Mouse (Mus musculus): Measurements from ENCODE around the gene Mctp1.

GRCm38 (mm10) chr13:76395906-76396305 is 11.6 kb downstream of the Mctp1 start:
- TF ChIP-seq CTCF (IDR thresholded peaks at IDR 0.05 in 2 of 3, conservative IDR thresholded peaks at IDR 0.05 in 1 of 3; ENCODE audit: control insufficient read depth in 1 of 3, insufficient read depth in 1 of 3, low read depth in 2 of 3, low read length in 3 of 3, poor library complexity in 1 of 3, severe bottlenecking in 1 of 3) (no peak), GATA1 (IDR thresholded peaks at IDR 0.05; ENCODE audit: low read depth, low read length) (no peak), KAT2A (conservative IDR thresholded peaks at IDR 0.05; ENCODE audit: low read depth, low read length) (no peak), POLR2A (IDR thresholded peaks at IDR 0.05; ENCODE audit: control insufficient read depth in 1 of 2, insufficient read depth in 1 of 2, low read depth in 1 of 2, low read length in 2 of 2, poor library complexity in 1 of 2) (no peak), ELF1 (IDR thresholded peaks at IDR 0.05; ENCODE audit: low read depth, low read length) (no peak), MEF2A (IDR thresholded peaks at IDR 0.05; ENCODE audit: extremely low read depth, insufficient replicate concordance, low read depth, low read length, poor library complexity, severe bottlenecking) (no peak), ZKSCAN1 (IDR thresholded peaks at IDR 0.05; ENCODE audit: low read depth, low read length) (no peak), TBP (IDR thresholded peaks at IDR 0.05; ENCODE audit: low read depth, low read length) (no peak), E2F4 (IDR thresholded peaks at IDR 0.05; ENCODE audit: borderline replicate concordance, low read depth, low read length) (no peak), MAFK (IDR thresholded peaks at IDR 0.05; ENCODE audit: borderline replicate concordance, low read depth, low read length) (no peak)
